Comparison of ENCODE assay signal across 9 mouse cellular contexts in genomic region chr11:117127250-117127837, GRCm38 (mm10). TPM values are rescaled to one million over a fixed set of nuclear protein-coding genes. Genes with fewer than 3 reads are reported as not detected.
DNase-seq lines count a peak whose midpoint lies in the region; ATAC-seq and TF ChIP-seq lines count a peak whose summit lies in the region.
"Had no signal": no experiment of that assay in that cellular context is flagged by ENCODE, and none has a peak within 500 bp of the region (broad histone marks: within the 10 kb centered on the region; RNA-seq: fewer than 3 reads in every experiment).

No protein-coding gene starts in this region.

- no peaks in the 10 kb centered on the region for H3K9me3 ChIP-seq in heart, embryonic 13.5 days
- H3K9me3 ChIP-seq in heart, embryonic 16.5 days (replicated peaks; ENCODE audit: control insufficient read depth, low read length): no peaks in the 10 kb centered on the region
- no peaks in the 10 kb centered on the region for H3K9me3 ChIP-seq in midbrain, embryonic 15.5 days

- 28% methylated on average over 13 of the region's 13 CpGs for WGBS in heart, embryonic 13.5 days
- WGBS in heart, embryonic 16.5 days: 25% methylated on average over 13 of the region's 13 CpGs
- 53% methylated on average over 13 of the region's 13 CpGs for WGBS in midbrain, embryonic 15.5 days

- TF ChIP-seq POLR2A in cortical plate, adult 2 months (IDR thresholded peaks at IDR 0.05; ENCODE audit: extremely low read depth, insufficient read depth, low read length): no peak

- no peak overlapping the region for H3K4me3 ChIP-seq in heart, embryonic 13.5 days
- H3K4me3 ChIP-seq in cortical plate, adult 2 months (ENCODE audit: insufficient read depth, low read length): no peak overlapping the region
- H3K4me3 ChIP-seq in heart, embryonic 16.5 days (ENCODE audit: low read length): no peak overlapping the region
- no peak overlapping the region for H3K4me3 ChIP-seq in midbrain, embryonic 15.5 days

- TF ChIP-seq CTCF in cortical plate, adult 2 months (IDR thresholded peaks at IDR 0.05; ENCODE audit: extremely low read depth, insufficient read depth, low read length): no peak

- H3K27ac ChIP-seq in heart, embryonic 13.5 days (replicated peaks): peak overlapping the region; percentile 97
- H3K27ac ChIP-seq in cortical plate, adult 2 months (ENCODE audit: insufficient read depth, low read length): peak overlapping the region; percentile 48
- peak overlapping the region; percentile 91 for H3K27ac ChIP-seq in heart, embryonic 16.5 days (ENCODE audit: low read length)
- peak overlapping the region; percentile 65 for H3K27ac ChIP-seq in midbrain, embryonic 15.5 days

- H3K27me3 ChIP-seq in heart, embryonic 13.5 days (replicated peaks): no peaks in the 10 kb centered on the region
- H3K27me3 ChIP-seq in heart, embryonic 16.5 days (ENCODE audit: control insufficient read depth, insufficient read depth, low read length): no peaks in the 10 kb centered on the region
- H3K27me3 ChIP-seq in midbrain, embryonic 15.5 days (replicated peaks): no peaks in the 10 kb centered on the region

- H3K4me2 ChIP-seq in heart, embryonic 13.5 days: peak overlapping the region; percentile 47
- peak overlapping the region; percentile 7; the same call in 1 of the 2 replicates for H3K4me2 ChIP-seq in heart, embryonic 16.5 days (ENCODE audit: low read depth, low read length)
- no peak overlapping the region for H3K4me2 ChIP-seq in midbrain, embryonic 15.5 days

- peak overlapping the region; percentile 72 for H3K9ac ChIP-seq in heart, embryonic 13.5 days
- peak overlapping the region; percentile 45 for H3K9ac ChIP-seq in heart, embryonic 16.5 days (ENCODE audit: low read length)
- no peak overlapping the region for H3K9ac ChIP-seq in midbrain, embryonic 15.5 days

- DNase-seq in heart, postnatal 4 days: no peak
- no peak for DNase-seq in urinary bladder, adult 2 months (ENCODE audit: low spot score)
- no peak for DNase-seq in urinary bladder, postnatal 14 days (ENCODE audit: low spot score)
- DNase-seq in kidney, postnatal 14 days: no peak
- DNase-seq: right cerebral cortex, postnatal 14 days had no signal

- peaks cover 15% of the 10 kb centered on the region for H3K36me3 ChIP-seq in heart, embryonic 13.5 days
- peaks cover 3% of the 10 kb centered on the region; the same call in 1 of the 2 replicates for H3K36me3 ChIP-seq in heart, embryonic 16.5 days (ENCODE audit: control insufficient read depth, insufficient read depth)
- no peaks in the 10 kb centered on the region for H3K36me3 ChIP-seq in midbrain, embryonic 15.5 days (replicated peaks)

- H3K4me1 ChIP-seq in heart, embryonic 13.5 days: peaks cover 92% of the 10 kb centered on the region
- H3K4me1 ChIP-seq in cortical plate, adult 2 months (ENCODE audit: control insufficient read depth, insufficient read depth, low read length): peaks cover 35% of the 10 kb centered on the region
- H3K4me1 ChIP-seq in heart, embryonic 16.5 days (ENCODE audit: control insufficient read depth, insufficient read depth, low read length): peaks cover 78% of the 10 kb centered on the region
- H3K4me1 ChIP-seq in midbrain, embryonic 15.5 days: peaks cover 56% of the 10 kb centered on the region

- no peak for ATAC-seq in heart, embryonic 13.5 days (ENCODE audit: extremely low read depth, insufficient number of reproducible peaks, low FRiP score, low TSS enrichment)
- ATAC-seq in heart, embryonic 16.5 days (replicated peaks; ENCODE audit: extremely low read depth, insufficient read depth, low FRiP score): 0 out of 2 replicates have a peak, but pooled peaks have one; percentile 15
- ATAC-seq in midbrain, embryonic 15.5 days (replicated peaks): no peak

RNA-seq across cellular contexts. Expression of gene Sec14l1, which starts 12.4 kb away (rescaled TPM):
- 44.5 and 45.3 TPM in 2 replicates for polyA plus RNA-seq in heart, embryonic 13.5 days (2015; fragmentation: Nextera tagmentation; extraction: Ambion mirVana)
- total RNA-seq in heart, postnatal 4 days (2021): 10 to 100 TPM; 78.4 to 81.7 TPM
- 190 and 191 TPM in 2 replicates for polyA plus RNA-seq in cortical plate, adult 2 months (2012; rRNA removed)
- polyA plus RNA-seq in heart, embryonic 16.5 days (2015; fragmentation: Nextera tagmentation; extraction: Ambion mirVana): 51.0 and 54.9 TPM in 2 replicates
- 62.8 and 63.9 TPM in 2 replicates for polyA plus RNA-seq in midbrain, embryonic 15.5 days (2015; fragmentation: Nextera tagmentation; extraction: Ambion mirVana)
- polyA plus RNA-seq in urinary bladder, adult 2 months (2012; rRNA removed): 65.1 and 67.2 TPM in 2 replicates
